Mouse (Mus musculus) cerebellum, adult 11-12 months (tissue): ENCODE measurements around the gene Dcdc2c.

ENCODE experiments used
- DNase-seq: peaks from one replicate; pipeline ENCODE4 v3.0.0; 2022

Dcdc2c gene

GRCm38 (mm10) chr12:28436536-28436935, 115.7 kb downstream of the Dcdc2c start:
- DNase-seq = no peak

GRCm38 (mm10) chr12:28432729-28433067, 119.5 kb downstream of the Dcdc2c start:
- no peak for DNase-seq

GRCm38 (mm10) chr12:28431832-28432728, 120.1 kb downstream of the Dcdc2c start:
- peak; percentile 9 for DNase-seq

- DNase-seq = no peak
Observed at GRCm38 (mm10) chr12:28429856-28430255, 122.3 kb downstream of the Dcdc2c start.

GRCm38 (mm10) chr12:28416957-28417356, 135.2 kb downstream of the Dcdc2c start:
- DNase-seq = no peak

GRCm38 (mm10) chr12:28407656-28408405, 144.4 kb downstream of the Dcdc2c start:
- no peak for DNase-seq

GRCm38 (mm10) chr12:28402256-28402655, 149.9 kb downstream of the Dcdc2c start:
- no peak for DNase-seq

- no peak for DNase-seq
Observed at GRCm38 (mm10) chr12:28401372-28401771, 150.8 kb downstream of the Dcdc2c start.

GRCm38 (mm10) chr12:28392129-28392528, 160.1 kb downstream of the Dcdc2c start:
- no peak for DNase-seq
